Mouse (Mus musculus) midbrain, postnatal 0 days (tissue): ENCODE data around the gene Chn2. TPM values are rescaled to one million over a fixed set of nuclear protein-coding genes. Genes with fewer than 3 reads are reported as not detected.

ENCODE experiments used
- ATAC-seq: fragments of 200-750 bp; cut with Nextera tagmentation; 2 replicates; pipeline ENCODE4 v1.8.0; 2017; ENCODE audit warnings: moderate number of reproducible peaks, mild to moderate bottlenecking, moderate TSS enrichment, moderate library complexity; ENCODE audit not compliant: low FRiP score
- DNase-seq: peaks from one replicate; pipeline ENCODE4 v3.0.0-alpha.2; 2015; ENCODE audit warnings: low spot score
- H3K27ac ChIP-seq: fragments of 300-500 bp; sonication (generic); 2 replicates; pipeline ENCODE4 v1.5.1; 2014; ENCODE audit warnings: low read depth, mild to moderate bottlenecking, low read length, mixed read lengths
- H3K27me3 ChIP-seq: fragments of 300-500 bp; sonication (generic); 2 replicates; pipeline ENCODE4 v1.6.1; 2014; ENCODE audit warnings: low read length, control low read depth, mixed read lengths; ENCODE audit not compliant: insufficient read depth
- H3K36me3 ChIP-seq: fragments of 300-500 bp; sonication (generic); 2 replicates; pipeline ENCODE4 v1.6.1; 2014; ENCODE audit warnings: low read length, control low read depth, mixed read lengths; ENCODE audit not compliant: insufficient read depth
- H3K4me1 ChIP-seq: fragments of 300-500 bp; sonication (generic); 2 replicates; pipeline ENCODE4 v1.6.1; 2014; ENCODE audit warnings: mild to moderate bottlenecking, control low read depth, antibody characterized with exemption, low read length, mixed read lengths; ENCODE audit not compliant: insufficient read depth
- H3K4me2 ChIP-seq: fragments of 300-500 bp; sonication (generic); 2 replicates; pipeline ENCODE4 v1.6.1; 2014; ENCODE audit warnings: low read depth, mild to moderate bottlenecking, low read length, mixed read lengths; ENCODE audit not compliant: poor library complexity, severe bottlenecking
- H3K4me3 ChIP-seq: fragments of 300-500 bp; sonication (generic); 2 replicates; pipeline ENCODE4 v1.5.1; 2014; ENCODE audit warnings: low read depth, mild to moderate bottlenecking, low read length, moderate library complexity
- H3K9ac ChIP-seq: fragments of 300-500 bp; sonication (generic); replicated peaks from 2 replicates; pipeline ENCODE4 v1.6.1; 2014; ENCODE audit warnings: mild to moderate bottlenecking, low read length, moderate library complexity, mixed read lengths; ENCODE audit not compliant: poor library complexity, severe bottlenecking
- H3K9me3 ChIP-seq: fragments of 300-500 bp; sonication (generic); 2 replicates; pipeline ENCODE4 v1.6.1; 2016; ENCODE audit warnings: low read length, control low read depth
- CTCF ChIP-seq: IDR thresholded peaks from 2 replicates; pipeline ENCODE4 v1.5.1; 2016; ENCODE audit warnings: antibody characterized with exemption, mild to moderate bottlenecking
- WGBS: fragments of 180-500 bp; shearing (Covaris S2); extraction: QIAGEN DNeasy Blood & Tissue Kit; methylation state at CpG from one replicate; pipeline ENCODE4 v1.1.7; 2014; 5-methylcytosine and 5-hydroxymethylcytosine counted together
- polyA plus RNA-seq: library from polyadenylated mRNA; unstranded; fragments of >200 nt; fragmentation: Nextera tagmentation; extraction: Ambion mirVana; gene quantifications from 2 replicates; pipeline ENCODE4 v1.2.1, GENCODE M21; 2015
- total RNA-seq: library from RNA; depleted of rRNA; stranded (reverse); fragments of >200 nt; gene quantifications from 2 replicates; pipeline ENCODE4 v1.2.3, GENCODE M21; 2014

Chn2 gene
- total and polyA plus RNA-seq, 2 experiments from 2014 or later, result 21.4 to 36.4 TPM

- H3K4me1 ChIP-seq, result no peaks in the 10 kb centered on the region
- H3K9ac ChIP-seq, result no peak overlapping the region
- WGBS, result 54% methylated on average over 11 of the region's 11 CpGs
- no peaks in the 10 kb centered on the region for H3K36me3 ChIP-seq
- ATAC-seq (no peak), DNase-seq (no peak)
- H3K4me2 ChIP-seq, result no peak overlapping the region
- H3K27ac ChIP-seq, result no peak overlapping the region
- TF ChIP-seq CTCF, result no peak
- no peaks in the 10 kb centered on the region for H3K27me3 ChIP-seq
- no peaks in the 10 kb centered on the region for H3K9me3 ChIP-seq
- H3K4me3 ChIP-seq, result no peak overlapping the region
Measured at GRCm38 (mm10) chr6:54255321-54255720, 216.0 kb downstream of the Chn2 start.

DNA sequence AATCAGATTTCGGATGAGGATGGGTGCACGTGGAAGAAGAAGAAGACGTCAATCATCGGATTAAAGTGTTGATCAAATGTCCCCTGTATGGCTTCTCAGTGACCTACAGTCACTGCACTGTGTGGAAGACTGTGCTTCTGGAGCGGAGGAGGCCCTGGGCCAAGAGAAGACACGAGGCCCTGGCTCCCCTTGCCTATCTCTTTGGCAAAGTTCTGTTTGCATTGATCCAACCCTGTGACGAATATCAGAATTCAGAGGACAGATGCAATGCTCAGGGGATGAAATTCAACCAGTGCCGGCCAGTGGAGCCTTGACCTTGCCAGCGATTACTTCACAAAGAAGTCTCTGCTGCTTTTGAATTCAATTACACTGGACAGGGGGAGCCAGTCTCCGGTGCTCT is 217.0 kb downstream of the Chn2 start:
- Histone ChIP-seq H3K4me1 (no peaks in the 10 kb centered on the region), H3K4me2 (no peak overlapping the region), H3K27me3 (no peaks in the 10 kb centered on the region), H3K4me3 (no peak overlapping the region), H3K9me3 (no peaks in the 10 kb centered on the region), H3K9ac (no peak overlapping the region), H3K27ac (no peak overlapping the region), H3K36me3 (no peaks in the 10 kb centered on the region)
- ATAC-seq (no peak), DNase-seq (no peak)
- TF ChIP-seq CTCF, result no peak
- WGBS, result 58% methylated on average over 10 of the region's 10 CpGs

DNA sequence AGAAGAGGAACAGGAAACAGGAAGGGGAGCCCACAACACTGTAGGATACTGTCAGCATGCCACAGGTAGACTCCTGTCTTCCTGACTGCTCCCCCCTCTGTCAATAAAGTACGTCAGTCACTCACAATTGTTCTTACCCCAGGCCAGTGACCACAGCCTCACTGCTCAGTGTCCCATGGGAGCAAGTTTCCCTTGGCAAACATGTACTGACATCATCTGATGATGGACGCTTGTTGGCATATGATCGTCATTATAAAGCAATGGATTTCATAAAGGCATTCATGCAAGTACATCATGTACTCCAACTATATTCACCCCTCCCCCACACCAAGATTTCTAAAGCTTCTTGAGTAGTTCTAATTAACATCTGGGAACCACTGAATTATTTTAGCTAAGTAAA is 218.2 kb downstream of the Chn2 start:
- H3K9ac ChIP-seq, result no peak overlapping the region
- H3K4me2 ChIP-seq, result no peak overlapping the region
- H3K27me3 ChIP-seq, result no peaks in the 10 kb centered on the region
- DNase-seq, result no peak
- TF ChIP-seq CTCF, result no peak
- no peaks in the 10 kb centered on the region for H3K36me3 ChIP-seq
- H3K27ac ChIP-seq, result no peak overlapping the region
- no peak for ATAC-seq
- no peaks in the 10 kb centered on the region for H3K4me1 ChIP-seq
- H3K4me3 ChIP-seq, result no peak overlapping the region
- 88% methylated on average over 3 of the region's 3 CpGs for WGBS
- no peaks in the 10 kb centered on the region for H3K9me3 ChIP-seq

- no peaks in the 10 kb centered on the region for H3K4me1 ChIP-seq
- H3K36me3 ChIP-seq, result no peaks in the 10 kb centered on the region
- no peak overlapping the region for H3K9ac ChIP-seq
- H3K27me3 ChIP-seq, result no peaks in the 10 kb centered on the region
- WGBS, result 84% methylated on average over 5 of the region's 5 CpGs
- no peak for DNase-seq
- ATAC-seq, result no peak
- H3K9me3 ChIP-seq, result no peaks in the 10 kb centered on the region
- H3K27ac ChIP-seq, result no peak overlapping the region
- no peak overlapping the region for H3K4me2 ChIP-seq
- H3K4me3 ChIP-seq, result no peak overlapping the region
- TF ChIP-seq CTCF, result no peak
Measured at GRCm38 (mm10) chr6:54258462-54258861, 219.1 kb downstream of the Chn2 start.

GRCm38 (mm10) chr6:54262732-54263131 is 223.4 kb downstream of the Chn2 start:
- Histone ChIP-seq H3K4me3 (no peak overlapping the region), H3K9ac (no peak overlapping the region), H3K4me1 (no peaks in the 10 kb centered on the region), H3K27ac (no peak overlapping the region), H3K36me3 (no peaks in the 10 kb centered on the region), H3K9me3 (no peaks in the 10 kb centered on the region), H3K4me2 (no peak overlapping the region), H3K27me3 (no peaks in the 10 kb centered on the region)
- 56% methylated on average over 2 of the region's 2 CpGs for WGBS
- ATAC-seq (no peak), DNase-seq (no peak)
- peak; percentile 52 for TF ChIP-seq CTCF

DNA sequence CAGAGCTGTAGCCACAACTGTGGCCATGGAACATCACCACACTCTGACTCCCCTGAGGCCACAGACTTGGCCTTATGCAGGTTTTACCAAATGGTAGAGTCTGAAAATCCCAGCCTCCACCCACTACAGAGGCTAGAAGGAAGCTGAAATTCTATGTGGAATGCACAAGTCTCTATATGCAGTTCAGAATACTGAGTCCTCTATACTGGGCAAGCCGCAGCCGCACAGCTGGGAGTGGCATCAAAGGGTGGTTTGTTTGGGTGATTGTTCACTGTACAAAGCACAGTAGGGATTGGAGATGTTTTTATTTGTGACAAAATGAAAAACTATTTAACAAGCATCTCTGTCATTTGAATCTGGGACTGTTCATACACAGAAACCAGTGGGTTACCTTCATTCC is 224.5 kb downstream of the Chn2 start:
- Histone ChIP-seq H3K4me2 (no peak overlapping the region), H3K4me1 (no peaks in the 10 kb centered on the region), H3K27ac (no peak overlapping the region), H3K36me3 (no peaks in the 10 kb centered on the region), H3K4me3 (no peak overlapping the region), H3K27me3 (no peaks in the 10 kb centered on the region), H3K9me3 (no peaks in the 10 kb centered on the region), H3K9ac (no peak overlapping the region)
- WGBS, result 88% methylated on average over 2 of the region's 2 CpGs
- no peak for DNase-seq
- TF ChIP-seq CTCF, result no peak
- no peak for ATAC-seq
